Mouse (Mus musculus) liver, embryonic 14.5 days (tissue): ENCODE measurements around the gene Tnip3.

Experiments used
- CTCF ChIP-seq: IDR thresholded peaks from 2 replicates; pipeline ENCODE4 v1.5.1; 2016; ENCODE audit warnings: antibody characterized with exemption, low read depth, control low read depth
- EP300 ChIP-seq: IDR thresholded peaks from 2 replicates; pipeline ENCODE4 v1.6.1; 2016; ENCODE audit warnings: antibody characterized with exemption, low read depth

GRCm38 (mm10) chr6:65513813-65514212, 11.3 kb upstream of the Tnip3 start:
- TF ChIP-seq CTCF, result no peak
- TF ChIP-seq EP300, result no peak
